Mouse (Mus musculus) liver, embryonic 14.5 days (tissue): ENCODE measurements around the gene Tars2. TPM values are rescaled to one million over a fixed set of nuclear protein-coding genes. Genes with fewer than 3 reads are reported as not detected.

Experiments
- ATAC-seq: fragments of 200-750 bp; cut with Nextera tagmentation; 2 replicates; pipeline ENCODE4 v1.8.0; 2017; ENCODE audit warnings: moderate number of reproducible peaks, mild to moderate bottlenecking, moderate library complexity; ENCODE audit not compliant: insufficient read depth
- DNase-seq, 3 experiments: peaks; one replicate each; pipeline ENCODE4 v3.0.0-alpha.2; 2012 to 2013; ENCODE audit warnings: low read depth in 3 of 3, low spot score in 3 of 3
- H3K27ac ChIP-seq: fragments of 300-500 bp; sonication (generic); 2 replicates; pipeline ENCODE4 v1.5.1; 2014; ENCODE audit warnings: moderate library complexity, mild to moderate bottlenecking, control low read depth, inconsistent platforms
- H3K27me3 ChIP-seq: fragments of 300-500 bp; sonication (generic); 2 replicates; pipeline ENCODE4 v1.6.1; 2014; ENCODE audit warnings: mild to moderate bottlenecking, low read length, moderate library complexity; ENCODE audit not compliant: control insufficient read depth, insufficient read depth
- H3K36me3 ChIP-seq: fragments of 300-500 bp; sonication (generic); replicated peaks from 2 replicates; pipeline ENCODE4 v1.6.1; 2014; ENCODE audit warnings: low read depth; ENCODE audit not compliant: control insufficient read depth, insufficient read depth
- H3K4me1 ChIP-seq, 2 experiments: fragments of 200-500 bp in 1 of 2; fragments of 300-500 bp in 1 of 2; sonication (generic) in 1 of 2; replicated peaks; 2 replicates each; pipeline ENCODE4 v1.6.1; 2012 to 2014; ENCODE audit warnings: antibody characterized with exemption in 1 of 2, inconsistent platforms in 1 of 2, low read length in 1 of 2; ENCODE audit not compliant: control insufficient read depth in 2 of 2, insufficient read depth in 2 of 2
- H3K4me2 ChIP-seq: fragments of 300-500 bp; sonication (generic); 2 replicates; pipeline ENCODE4 v1.6.1; 2014; ENCODE audit warnings: low read depth, mild to moderate bottlenecking, control low read depth, moderate library complexity
- H3K4me3 ChIP-seq, 2 experiments: fragments of 200-500 bp in 1 of 2; fragments of 300-500 bp in 1 of 2; sonication (generic) in 1 of 2; 2 replicates each; pipeline ENCODE4 v1.5.1; 2012 to 2014; ENCODE audit warnings: low read depth in 2 of 2, low read length in 2 of 2, mild to moderate bottlenecking in 2 of 2, control low read depth in 1 of 2, inconsistent platforms in 1 of 2, moderate library complexity in 1 of 2; ENCODE audit not compliant: insufficient read depth in 1 of 2
- H3K9ac ChIP-seq: fragments of 300-500 bp; sonication (generic); replicated peaks from 2 replicates; pipeline ENCODE4 v1.6.1; 2014; ENCODE audit warnings: mild to moderate bottlenecking, control low read depth, moderate library complexity
- H3K9me3 ChIP-seq: fragments of 300-500 bp; sonication (generic); 2 replicates; pipeline ENCODE4 v1.6.1; 2016; ENCODE audit warnings: low read length, mixed read lengths; ENCODE audit not compliant: control insufficient read depth
- CTCF ChIP-seq: IDR thresholded peaks from 2 replicates; pipeline ENCODE4 v1.5.1; 2016; ENCODE audit warnings: antibody characterized with exemption, low read depth, control low read depth
- EP300 ChIP-seq: IDR thresholded peaks from 2 replicates; pipeline ENCODE4 v1.6.1; 2016; ENCODE audit warnings: antibody characterized with exemption, low read depth
- WGBS: fragments of 180-500 bp; shearing (Covaris S2); extraction: QIAGEN DNeasy Blood & Tissue Kit; methylation state at CpG from one replicate; pipeline ENCODE4 v1.1.7; 2014; ENCODE audit not compliant: insufficient replicate concordance; 5-methylcytosine and 5-hydroxymethylcytosine counted together
- polyA plus RNA-seq, 2 experiments: library from polyadenylated mRNA; depleted of rRNA in 1 of 2; stranded (reverse) in 1 of 2; unstranded in 1 of 2; fragments of >200 nt; fragmentation: Nextera tagmentation in 1 of 2; extraction: Ambion mirVana in 1 of 2; gene quantifications; 2 replicates each; pipeline versions ENCODE4 v1.2.1 to v1.2.3; 2012 to 2014

The Tars2 gene
- polyA plus RNA-seq, 2 experiments, result 19.9 to 37.1 TPM

- no peak overlapping the region for H3K4me2 ChIP-seq
- H3K27ac ChIP-seq, result no peak overlapping the region
- H3K4me1 ChIP-seq, result peaks cover 0 to 3% of the 10 kb centered on the region in 2 experiments; a peak in 2 of 4 replicates
- no peaks in the 10 kb centered on the region for H3K9me3 ChIP-seq
- DNase-seq (no peak), ATAC-seq (no peak)
- TF ChIP-seq CTCF, result no peak
- no peak for TF ChIP-seq EP300
- no peak overlapping the region for H3K4me3 ChIP-seq
- H3K9ac ChIP-seq, result no peak overlapping the region
- 71% methylated on average over 4 of the region's 4 CpGs for WGBS
- H3K36me3 ChIP-seq, result no peaks in the 10 kb centered on the region; the same call in 1 of the 2 replicates
- H3K27me3 ChIP-seq, result no peaks in the 10 kb centered on the region
These were observed 38.8 kb upstream of the Tars2 start for GRCm38 (mm10) chr3:95798756-95799155.

DNA sequence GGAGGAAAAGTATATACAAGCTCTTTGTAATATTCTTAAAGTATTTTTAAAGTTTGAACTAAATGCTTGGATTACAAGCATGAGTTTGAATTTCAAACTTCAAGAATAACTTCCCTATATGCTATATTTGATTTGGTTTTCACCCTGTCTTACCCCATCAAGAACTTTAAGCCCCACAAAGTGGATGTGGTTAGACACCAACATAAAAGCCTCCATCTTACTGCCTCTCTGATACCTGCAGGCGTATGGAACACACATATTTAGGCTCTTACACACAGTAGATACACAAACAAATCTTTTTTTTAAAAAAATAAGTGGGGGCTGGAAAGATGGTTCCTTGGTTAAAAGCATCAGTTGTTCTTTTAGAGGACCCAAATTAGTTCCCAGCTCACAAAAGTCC is 34.3 kb upstream of the Tars2 start:
- Histone ChIP-seq H3K4me2 (no peak overlapping the region), H3K27ac (no peak overlapping the region), H3K36me3 (no peaks in the 10 kb centered on the region), H3K9ac (no peak overlapping the region), H3K9me3 (no peaks in the 10 kb centered on the region), H3K4me1 (no peaks in the 10 kb centered on the region), H3K4me3 (no peak overlapping the region), H3K27me3 (no peaks in the 10 kb centered on the region)
- no peak for DNase-seq
- no peak for ATAC-seq
- WGBS, result 65% methylated on average over 1 of the region's 1 CpGs
- TF ChIP-seq EP300, result no peak
- no peak for TF ChIP-seq CTCF

GRCm38 (mm10) chr3:95793662-95794061 is 33.7 kb upstream of the Tars2 start:
- no peak overlapping the region for H3K4me3 ChIP-seq

DNA sequence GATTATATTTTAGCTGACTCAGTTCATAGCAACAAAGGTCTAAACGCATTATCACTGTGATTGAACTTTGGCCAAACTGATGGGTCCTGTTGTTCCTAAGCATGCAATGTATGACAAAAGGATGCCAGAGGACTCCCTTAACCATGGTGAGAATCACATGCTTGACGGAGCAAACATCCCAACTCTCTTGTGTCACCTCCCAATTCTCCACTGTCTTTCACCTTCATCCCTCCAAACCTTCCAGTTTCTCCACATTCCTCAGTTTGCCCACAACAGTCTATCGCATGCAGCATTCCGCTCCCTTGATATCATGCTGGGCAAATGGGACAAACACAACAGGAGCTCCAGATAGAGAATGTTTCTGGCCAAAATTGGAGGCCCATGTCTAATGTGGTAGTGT is 25.5 kb upstream of the Tars2 start:
- Histone ChIP-seq H3K4me2 (no peak overlapping the region), H3K27ac (no peak overlapping the region), H3K27me3 (no peaks in the 10 kb centered on the region), H3K4me3 (no peak overlapping the region), H3K9ac (no peak overlapping the region), H3K4me1 (no peaks in the 10 kb centered on the region), H3K36me3 (peaks cover 25% of the 10 kb centered on the region), H3K9me3 (no peaks in the 10 kb centered on the region)
- WGBS, result 87% methylated on average over 4 of the region's 4 CpGs
- DNase-seq (no peak), ATAC-seq (no peak)
- TF ChIP-seq CTCF (no peak), EP300 (no peak)

More at GRCm38 (mm10) chr3:95793662-95794061, 33.7 kb upstream of the Tars2 start:
- H3K4me1 ChIP-seq, result no peaks in the 10 kb centered on the region
- TF ChIP-seq EP300, result no peak
- TF ChIP-seq CTCF, result no peak
- no peak overlapping the region for H3K9ac ChIP-seq
- no peak for ATAC-seq
- H3K4me2 ChIP-seq, result no peak overlapping the region
- H3K27me3 ChIP-seq, result no peaks in the 10 kb centered on the region
- no peak overlapping the region for H3K27ac ChIP-seq
- no peaks in the 10 kb centered on the region for H3K36me3 ChIP-seq
- DNase-seq, result no peak
- WGBS, result 64% methylated on average over 2 of the region's 2 CpGs
- H3K9me3 ChIP-seq, result no peaks in the 10 kb centered on the region

- no peak for DNase-seq
These were observed 12.0 kb upstream of the Tars2 start for GRCm38 (mm10) chr3:95771985-95772384.

More at GRCm38 (mm10) chr3:95771985-95772384, 12.0 kb upstream of the Tars2 start:
- no peak overlapping the region for H3K4me2 ChIP-seq
- no peaks in the 10 kb centered on the region; a peak in 1 of 4 replicates for H3K4me1 ChIP-seq
- ATAC-seq, result no peak
- TF ChIP-seq EP300, result no peak
- TF ChIP-seq CTCF, result peak; percentile 62
- no peak overlapping the region for H3K27ac ChIP-seq
- H3K4me3 ChIP-seq, result no peak overlapping the region
- H3K9me3 ChIP-seq, result no peaks in the 10 kb centered on the region
- H3K9ac ChIP-seq, result no peak overlapping the region
- no peaks in the 10 kb centered on the region for H3K27me3 ChIP-seq
- H3K36me3 ChIP-seq, result peaks cover 31% of the 10 kb centered on the region
